Mouse (Mus musculus) heart, embryonic 16.5 days (tissue): ENCODE results near the gene Atf6b. TPM values are rescaled to one million over a fixed set of nuclear protein-coding genes. Genes with fewer than 3 reads are reported as not detected.

Source experiments
- ATAC-seq: fragments of 200-750 bp; cut with Nextera tagmentation; replicated peaks from 2 replicates; pipeline ENCODE4 v1.8.0; 2017; ENCODE audit warnings: moderate number of reproducible peaks; ENCODE audit not compliant: insufficient read depth, low FRiP score; ENCODE audit errors: extremely low read depth
- H3K27ac ChIP-seq: fragments of 300-500 bp; sonication (generic); 2 replicates; pipeline ENCODE4 v1.5.1; 2014; ENCODE audit warnings: mild to moderate bottlenecking, low read length, control low read depth, moderate library complexity
- H3K27me3 ChIP-seq: fragments of 300-500 bp; sonication (generic); 2 replicates; pipeline ENCODE4 v1.6.1; 2014; ENCODE audit warnings: low read length, mixed read lengths; ENCODE audit not compliant: control insufficient read depth, insufficient read depth
- H3K36me3 ChIP-seq: fragments of 300-500 bp; sonication (generic); 2 replicates; pipeline ENCODE4 v1.6.1; 2014; ENCODE audit not compliant: control insufficient read depth, insufficient read depth
- H3K4me1 ChIP-seq: fragments of 300-500 bp; sonication (generic); 2 replicates; pipeline ENCODE4 v1.6.1; 2014; ENCODE audit warnings: low read length, mixed read lengths; ENCODE audit not compliant: control insufficient read depth, insufficient read depth
- H3K4me2 ChIP-seq: fragments of 300-500 bp; sonication (generic); 2 replicates; pipeline ENCODE4 v1.6.1; 2014; ENCODE audit warnings: low read depth, mild to moderate bottlenecking, control low read depth, low read length
- H3K4me3 ChIP-seq: fragments of 300-500 bp; sonication (generic); 2 replicates; pipeline ENCODE4 v1.5.1; 2014; ENCODE audit warnings: mild to moderate bottlenecking, control low read depth, low read length
- H3K9ac ChIP-seq: fragments of 300-500 bp; sonication (generic); 2 replicates; pipeline ENCODE4 v1.6.1; 2014; ENCODE audit warnings: low read length, control low read depth
- H3K9me3 ChIP-seq: fragments of 300-500 bp; sonication (generic); replicated peaks from 2 replicates; pipeline ENCODE4 v1.6.1; 2016; ENCODE audit warnings: low read length; ENCODE audit not compliant: control insufficient read depth
- WGBS: fragments of 180-500 bp; shearing (Covaris S2); extraction: QIAGEN DNeasy Blood & Tissue Kit; methylation state at CpG from one replicate; pipeline ENCODE4 v1.1.7; 2014; 5-methylcytosine and 5-hydroxymethylcytosine counted together
- polyA plus RNA-seq: library from polyadenylated mRNA; unstranded; fragments of >200 nt; fragmentation: Nextera tagmentation; extraction: Ambion mirVana; gene quantifications from 2 replicates; pipeline ENCODE4 v1.2.1, GENCODE M21; 2015

Gene Atf6b
- polyA plus RNA-seq, 1 experiment from 2014 or later: 45.7 TPM

- WGBS: 91% methylated on average over 3 of the region's 3 CpGs
- no peak for ATAC-seq
Observed at GRCm38 (mm10) chr17:34624981-34625380, 22.0 kb upstream of the Atf6b start.

GRCm38 (mm10) chr17:34626062-34626772 is 20.7 kb upstream of the Atf6b start:
- peak overlapping the region; percentile 78 for H3K4me2 ChIP-seq
- peaks cover 12% of the 10 kb centered on the region for H3K36me3 ChIP-seq
- peak overlapping the region; percentile 83 for H3K4me3 ChIP-seq
- H3K27ac ChIP-seq: peak overlapping the region; percentile 96
- no peak for ATAC-seq
- WGBS: 49% methylated on average over 16 of the region's 16 CpGs
- H3K9me3 ChIP-seq: no peaks in the 10 kb centered on the region
- peaks cover 15% of the 10 kb centered on the region for H3K27me3 ChIP-seq
- H3K9ac ChIP-seq: peak overlapping the region; percentile 84
- H3K4me1 ChIP-seq: peaks cover 26% of the 10 kb centered on the region

More at GRCm38 (mm10) chr17:34624981-34625380, 22.0 kb upstream of the Atf6b start:
- Histone ChIP-seq H3K4me1 (peaks cover 21% of the 10 kb centered on the region), H3K27me3 (peaks cover 3% of the 10 kb centered on the region), H3K9me3 (no peaks in the 10 kb centered on the region), H3K36me3 (peaks cover 14% of the 10 kb centered on the region), H3K27ac (no peak overlapping the region), H3K9ac (no peak overlapping the region), H3K4me3 (no peak overlapping the region), H3K4me2 (no peak overlapping the region)

GRCm38 (mm10) chr17:34626773-34627092 is 20.2 kb upstream of the Atf6b start:
- H3K9me3 ChIP-seq: no peaks in the 10 kb centered on the region
- H3K9ac ChIP-seq: peak overlapping the region; percentile 84
- H3K4me2 ChIP-seq: peak overlapping the region; percentile 78
- under 1% methylated on average over 18 of the region's 18 CpGs for WGBS
- peaks cover 9% of the 10 kb centered on the region for H3K36me3 ChIP-seq
- H3K27me3 ChIP-seq: peaks cover 20% of the 10 kb centered on the region
- peak overlapping the region; percentile 96 for H3K27ac ChIP-seq
- 0 out of 2 replicates have a peak, but pooled peaks have one; percentile 15 for ATAC-seq
- H3K4me3 ChIP-seq: peak overlapping the region; percentile 83
- H3K4me1 ChIP-seq: peaks cover 26% of the 10 kb centered on the region

- Histone ChIP-seq H3K4me2 (peak overlapping the region; percentile 78), H3K27ac (peak overlapping the region; percentile 96), H3K4me1 (peaks cover 28% of the 10 kb centered on the region), H3K36me3 (peaks cover 7% of the 10 kb centered on the region), H3K9ac (peak overlapping the region; percentile 84), H3K4me3 (peak overlapping the region; percentile 83), H3K9me3 (no peaks in the 10 kb centered on the region), H3K27me3 (peaks cover 22% of the 10 kb centered on the region)
- WGBS: under 1% methylated on average over 42 of the region's 45 CpGs
- peak; percentile 82 for ATAC-seq
Observed at GRCm38 (mm10) chr17:34627093-34627942, 19.6 kb upstream of the Atf6b start.

GRCm38 (mm10) chr17:34627943-34628643 is 18.9 kb upstream of the Atf6b start, which contains the start of gene Ppt2:
Gene Ppt2 (minus strand): TSS chr17:34628510.
- WGBS: 4% methylated on average over 29 of the region's 29 CpGs
- H3K4me1 ChIP-seq: peaks cover 28% of the 10 kb centered on the region

GRCm38 (mm10) chr17:34628644-34628967 is 18.3 kb upstream of the Atf6b start:
- Histone ChIP-seq H3K27ac (peak overlapping the region; percentile 96), H3K9me3 (no peaks in the 10 kb centered on the region), H3K4me2 (peak overlapping the region; percentile 78), H3K9ac (peak overlapping the region; percentile 84), H3K4me3 (peak overlapping the region; percentile 83; the same call in 1 of the 2 replicates), H3K27me3 (peaks cover 31% of the 10 kb centered on the region), H3K36me3 (no peaks in the 10 kb centered on the region), H3K4me1 (peaks cover 28% of the 10 kb centered on the region)
- WGBS: 51% methylated on average over 5 of the region's 5 CpGs
- no peak for ATAC-seq

More at GRCm38 (mm10) chr17:34627943-34628643, 18.9 kb upstream of the Atf6b start, which contains the start of gene Ppt2:
- Histone ChIP-seq H3K27me3 (peaks cover 25% of the 10 kb centered on the region), H3K4me3 (peak within 1 kb of the TSS; percentile 83), H3K36me3 (peaks cover under 1% of the 10 kb centered on the region; the same call in 1 of the 2 replicates), H3K9me3 (no peaks in the 10 kb centered on the region), H3K4me2 (peak within 1 kb of the TSS; percentile 78), H3K27ac (peak within 1 kb of the TSS; percentile 96), H3K9ac (peak within 1 kb of the TSS; percentile 84)
- ATAC-seq: peak; percentile 11; the same call in 1 of the 2 replicates

GRCm38 (mm10) chr17:34629221-34629751 is 17.7 kb upstream of the Atf6b start, which contains the start of gene Prrt1:
Gene Prrt1 (plus strand): TSS chr17:34629533.
- peaks cover 28% of the 10 kb centered on the region for H3K4me1 ChIP-seq
- 6% methylated on average over 16 of the region's 16 CpGs for WGBS
- H3K27ac ChIP-seq: peak within 1 kb of the TSS; percentile 96
- peak within 1 kb of the TSS; percentile 83 for H3K4me3 ChIP-seq
- peak within 1 kb of the TSS; percentile 78 for H3K4me2 ChIP-seq
- H3K27me3 ChIP-seq: peaks cover 31% of the 10 kb centered on the region
- H3K9ac ChIP-seq: peak within 1 kb of the TSS; percentile 84
- no peak for ATAC-seq
- H3K36me3 ChIP-seq: no peaks in the 10 kb centered on the region
- no peaks in the 10 kb centered on the region for H3K9me3 ChIP-seq

- H3K27ac ChIP-seq: peak overlapping the region; percentile 30; the same call in 1 of the 2 replicates
- no peaks in the 10 kb centered on the region for H3K9me3 ChIP-seq
- WGBS: 27% methylated on average over 12 of the region's 12 CpGs
- no peak overlapping the region for H3K9ac ChIP-seq
- no peaks in the 10 kb centered on the region for H3K36me3 ChIP-seq
- peak overlapping the region; percentile 78 for H3K4me2 ChIP-seq
- H3K4me1 ChIP-seq: peaks cover 28% of the 10 kb centered on the region
- peaks cover 31% of the 10 kb centered on the region for H3K27me3 ChIP-seq
- H3K4me3 ChIP-seq: peak overlapping the region; percentile 47
- no peak for ATAC-seq
Observed at GRCm38 (mm10) chr17:34629796-34630603, 16.9 kb upstream of the Atf6b start.
